Mouse (Mus musculus) A20 (cell line): ENCODE measurements around the gene Ankrd35.
"Not testable (repeated sequence)": the region's sequence is repeated elsewhere in the genome, so short reads cannot be mapped to it uniquely, and the experiment has no call there.

Experiments
- DNase-seq: peaks from one replicate; pipeline ENCODE4 v3.0.0-alpha.2; 2011; ENCODE audit warnings: low read depth, low spot score

Ankrd35 gene

DNA sequence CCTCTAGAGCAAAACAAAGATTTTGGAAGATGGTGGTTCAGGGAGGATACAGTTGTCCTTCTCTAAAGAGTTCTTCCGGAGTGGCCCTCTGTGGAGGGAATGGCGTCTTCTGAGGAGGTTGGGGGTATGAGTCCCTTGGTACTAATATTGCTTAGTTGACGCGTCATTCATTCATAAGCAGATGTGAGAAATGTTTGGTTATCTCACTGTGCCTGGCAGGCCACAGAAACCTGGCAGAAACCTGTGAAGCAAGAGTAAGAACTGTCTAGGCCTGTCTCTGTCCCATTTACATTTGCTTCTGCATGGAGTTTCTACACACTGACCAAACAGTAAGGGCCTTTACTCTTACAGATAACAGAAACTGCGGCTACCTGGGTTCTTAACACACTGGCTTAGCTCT is 1.6 kb downstream of the Ankrd35 start:
- no peak for DNase-seq

DNA sequence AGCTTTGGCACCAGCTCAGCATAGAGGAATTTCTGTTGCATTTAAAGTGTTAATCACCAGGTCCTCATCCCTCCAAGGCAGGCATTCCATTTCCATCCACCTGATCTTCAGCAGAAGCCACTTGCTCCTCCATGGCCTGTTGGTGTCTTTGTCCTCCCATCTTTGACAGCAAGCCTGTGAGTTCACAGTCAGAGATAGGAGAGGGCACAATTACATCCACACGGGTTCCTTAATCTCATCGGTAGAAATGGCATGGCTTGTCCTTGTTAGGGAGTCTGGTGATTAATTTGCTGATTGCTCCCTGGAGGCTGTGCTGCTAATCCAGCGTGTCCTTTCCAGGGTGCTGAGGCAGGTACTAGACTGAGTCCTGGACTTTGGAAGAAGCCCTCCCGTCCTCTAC is 3.6 kb downstream of the Ankrd35 start:
- no peak for DNase-seq

DNA sequence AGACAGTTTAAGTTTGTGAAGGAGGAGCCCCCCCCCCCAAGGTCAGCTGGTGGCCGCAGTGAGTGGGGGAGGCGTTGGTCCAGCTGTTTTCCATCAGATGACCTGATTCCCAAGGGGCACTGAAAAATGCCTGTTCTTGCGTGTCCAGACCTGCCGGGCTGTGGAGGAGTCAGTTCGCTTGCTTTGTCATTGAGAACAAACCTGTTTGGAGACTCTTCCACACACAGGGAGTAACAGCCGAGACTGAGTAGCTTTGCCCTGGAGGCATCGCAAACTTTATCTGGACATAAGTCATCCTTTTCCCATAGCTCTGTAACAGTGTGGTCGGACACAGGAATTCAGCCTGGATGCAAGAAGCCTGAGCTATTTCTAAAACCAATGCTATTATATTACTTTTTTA is 4.5 kb downstream of the Ankrd35 start:
- DNase-seq, result no peak

DNA sequence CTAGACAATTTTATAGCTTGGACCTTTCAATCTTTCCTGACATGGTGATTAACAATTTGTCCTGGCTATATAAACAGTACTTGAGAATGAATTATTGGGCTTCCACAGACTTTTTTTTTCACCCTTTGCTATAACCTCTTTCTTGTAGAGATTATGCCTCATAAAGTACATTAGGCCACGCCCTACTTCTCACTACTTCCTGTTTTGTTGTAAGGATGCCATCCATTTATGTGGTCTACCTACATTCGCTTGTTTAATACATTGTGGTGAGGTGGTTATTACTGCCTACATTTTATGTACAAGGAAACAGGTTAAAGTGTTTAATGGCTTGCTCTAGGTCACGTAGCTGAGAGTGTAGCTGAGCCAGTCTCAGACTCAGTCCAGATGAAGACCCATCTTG is 5.2 kb downstream of the Ankrd35 start:
- peak; percentile 33 for DNase-seq

DNA sequence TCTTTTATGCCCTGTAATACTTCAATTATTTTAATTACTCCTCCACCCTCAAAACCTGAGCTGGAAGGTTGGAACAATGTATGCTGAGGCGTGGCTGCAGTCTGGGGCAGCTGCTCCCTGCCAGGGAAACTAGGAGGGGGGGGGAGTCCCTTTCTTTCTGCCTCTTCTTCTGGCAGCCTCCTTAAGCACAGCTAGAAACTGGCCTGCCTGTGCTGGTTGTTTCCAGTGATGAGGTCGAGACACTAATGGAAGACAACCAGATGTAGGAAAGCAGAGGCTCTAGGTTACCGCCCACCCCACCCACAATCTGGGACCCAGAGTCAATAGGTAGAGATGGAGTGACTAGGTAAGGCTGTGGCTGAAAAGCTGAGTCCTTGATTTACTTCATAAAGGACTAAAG is 5.8 kb downstream of the Ankrd35 start:
- DNase-seq, result no peak

DNA sequence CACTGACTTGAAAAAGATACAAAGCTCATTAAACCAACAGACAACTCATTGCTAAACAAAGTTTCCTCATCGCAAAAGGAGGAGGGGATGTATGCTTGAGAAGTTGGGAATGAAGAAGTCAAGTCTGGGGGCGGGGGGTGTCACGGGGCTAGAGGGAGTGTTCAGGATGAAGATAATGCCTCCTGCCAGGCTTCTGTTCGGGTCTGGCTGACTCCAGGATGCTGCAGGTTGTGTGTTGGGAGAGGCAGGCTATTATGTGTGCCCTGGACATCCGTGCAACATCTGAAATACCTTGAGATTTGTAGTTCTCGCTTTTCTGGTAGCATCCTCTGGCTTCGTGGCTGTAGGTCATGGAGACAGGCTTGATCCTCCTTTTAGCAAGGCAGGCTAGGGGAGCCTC is 8.5 kb downstream of the Ankrd35 start:
- no peak for DNase-seq

DNA sequence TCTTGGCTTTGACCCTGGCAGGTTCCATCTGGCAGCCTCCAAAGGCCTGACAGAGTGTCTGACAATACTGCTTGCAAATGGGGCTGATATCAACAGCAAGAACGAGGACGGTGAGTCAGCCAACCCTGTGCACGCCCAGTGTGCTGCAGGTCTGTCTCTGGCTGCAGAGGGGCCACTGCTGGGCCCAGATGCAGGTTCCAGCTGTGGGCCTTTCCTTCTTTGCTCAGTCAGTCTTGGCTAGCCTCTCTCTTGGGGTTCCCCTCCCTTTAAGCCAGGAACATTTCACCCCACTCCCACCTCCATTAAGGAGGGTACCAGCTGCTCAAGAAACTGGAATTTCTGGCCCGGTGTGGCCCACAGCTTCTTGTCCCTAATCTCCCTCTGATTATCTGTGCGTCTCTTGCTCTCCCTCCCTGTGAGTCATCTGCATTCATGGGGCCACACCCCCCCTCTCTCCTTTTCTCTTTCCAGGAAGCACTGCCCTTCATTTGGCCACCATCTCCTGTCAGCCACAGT is 9.3 kb downstream of the Ankrd35 start:
- no peak for DNase-seq

DNA sequence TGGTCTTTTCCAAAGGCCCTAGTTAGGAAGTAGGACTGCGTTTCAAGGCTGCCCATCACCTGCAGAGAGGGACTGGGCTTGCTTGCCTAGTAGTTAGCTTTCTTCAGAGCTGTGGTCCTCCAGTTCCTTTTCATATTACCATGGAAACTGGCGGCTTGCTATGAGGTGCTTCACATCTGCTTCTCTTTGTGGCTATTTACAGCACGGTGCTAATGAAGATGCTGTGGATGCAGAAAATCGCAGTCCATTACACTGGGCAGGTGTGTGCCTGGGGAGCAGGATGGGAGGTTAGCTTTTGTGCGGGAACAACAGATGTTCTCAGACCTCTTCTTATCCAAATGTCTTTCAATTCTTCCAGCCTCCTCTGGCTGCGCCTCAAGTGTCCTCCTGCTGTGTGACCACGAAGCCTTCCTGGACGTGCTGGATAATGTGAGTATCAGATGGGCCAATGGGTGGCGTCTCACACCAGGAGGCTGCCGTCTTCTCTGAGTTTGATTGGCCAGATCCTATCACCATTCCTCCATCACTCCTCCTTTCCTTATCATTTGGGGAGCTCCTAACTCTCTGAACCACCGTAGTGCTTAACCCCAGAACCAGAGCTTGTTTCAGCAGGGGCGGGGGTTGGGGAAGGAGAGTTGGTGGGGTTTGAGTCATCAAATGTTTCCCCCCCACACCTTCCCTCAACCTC is 10.5 kb downstream of the Ankrd35 start:
- DNase-seq, result no peak

DNA sequence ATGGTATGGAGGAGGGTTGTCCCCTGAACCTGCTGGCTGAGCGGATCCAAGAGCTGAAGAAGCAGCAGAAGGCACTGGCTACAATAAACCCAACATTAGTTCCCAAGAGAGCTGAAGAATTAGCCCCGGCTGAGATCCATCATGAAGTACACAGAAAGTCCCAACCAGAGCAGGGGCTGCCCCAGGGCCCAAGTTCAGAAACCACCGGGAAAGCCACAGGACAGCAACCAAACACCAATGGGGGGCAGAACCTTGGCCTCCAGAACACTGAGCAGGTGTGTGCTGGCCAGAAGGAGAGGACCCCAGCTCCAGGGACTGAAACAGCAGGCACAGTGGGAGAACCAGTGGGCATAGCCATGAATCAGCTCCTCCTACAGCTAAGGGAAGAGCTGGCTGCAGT is 13.6 kb downstream of the Ankrd35 start:
- DNase-seq, result no peak

DNA sequence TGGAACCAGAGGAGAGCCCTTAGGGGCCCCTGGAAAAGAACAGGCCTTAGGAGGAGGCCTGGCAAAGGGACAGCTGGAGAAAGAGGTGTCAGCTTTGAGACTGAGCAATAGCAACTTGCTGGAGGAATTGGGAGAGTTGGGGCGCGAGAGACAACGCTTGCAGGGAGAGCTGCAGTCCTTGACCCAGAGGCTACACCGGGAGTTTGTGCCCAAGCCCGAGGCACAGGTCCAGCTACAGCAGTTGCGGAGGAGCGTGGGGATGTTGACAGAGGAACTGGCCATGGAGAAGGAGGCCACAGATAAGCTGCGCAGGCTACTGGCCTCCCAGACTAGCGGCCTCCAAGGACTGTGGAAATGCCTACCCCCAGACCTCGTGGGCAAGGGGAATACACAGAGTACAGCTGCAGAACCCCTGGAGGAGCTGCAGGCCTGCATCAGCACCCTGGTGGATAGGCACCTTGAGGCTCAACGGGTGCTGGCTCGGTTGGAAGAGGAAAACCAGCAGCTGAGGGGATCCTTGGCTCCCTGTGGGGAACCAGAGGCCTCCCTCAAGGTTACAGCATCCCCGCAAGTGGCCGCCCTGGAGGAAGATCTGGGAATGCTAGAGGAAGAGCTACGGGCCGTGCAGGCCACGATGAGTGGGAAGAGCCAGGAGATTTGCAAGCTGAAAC is 14.4 kb downstream of the Ankrd35 start:
- DNase-seq, result no peak

DNA sequence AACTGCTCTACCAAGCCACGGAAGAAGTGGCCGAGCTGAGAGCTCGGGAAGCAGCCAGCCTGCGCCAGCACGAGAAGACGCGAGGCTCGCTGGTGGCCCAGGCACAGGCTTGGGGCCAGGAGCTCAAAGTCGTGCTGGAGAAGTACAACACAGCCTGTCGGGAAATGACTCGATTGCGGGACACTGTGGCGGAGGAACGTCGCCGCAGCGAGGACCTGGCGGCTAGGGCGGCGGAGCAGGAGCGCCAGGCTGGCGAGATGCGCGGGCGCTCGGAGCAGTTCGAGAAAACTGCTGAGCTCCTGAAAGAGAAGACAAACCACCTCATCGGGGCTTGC is 14.9 kb downstream of the Ankrd35 start:
- no peak for DNase-seq

DNA sequence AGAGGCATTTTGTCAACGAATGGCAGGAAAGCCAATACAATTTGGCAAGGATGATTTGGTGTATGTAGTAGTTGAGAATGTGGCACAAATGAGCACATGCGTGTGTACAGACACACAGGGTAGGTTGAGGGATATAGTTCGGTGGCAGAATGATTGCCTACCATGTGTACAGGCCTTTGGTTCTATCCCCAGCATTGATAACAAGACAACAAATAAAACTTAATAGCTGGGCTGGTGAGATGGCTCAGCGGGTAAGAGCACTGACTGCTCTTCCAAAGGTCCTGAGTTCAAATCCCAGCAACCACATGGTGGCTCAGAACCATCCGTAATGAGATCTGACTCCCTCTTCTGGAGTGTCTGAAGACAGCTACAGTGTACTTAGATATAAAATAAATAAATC is 16.1 kb downstream of the Ankrd35 start:
- not testable (repeated sequence) for DNase-seq

DNA sequence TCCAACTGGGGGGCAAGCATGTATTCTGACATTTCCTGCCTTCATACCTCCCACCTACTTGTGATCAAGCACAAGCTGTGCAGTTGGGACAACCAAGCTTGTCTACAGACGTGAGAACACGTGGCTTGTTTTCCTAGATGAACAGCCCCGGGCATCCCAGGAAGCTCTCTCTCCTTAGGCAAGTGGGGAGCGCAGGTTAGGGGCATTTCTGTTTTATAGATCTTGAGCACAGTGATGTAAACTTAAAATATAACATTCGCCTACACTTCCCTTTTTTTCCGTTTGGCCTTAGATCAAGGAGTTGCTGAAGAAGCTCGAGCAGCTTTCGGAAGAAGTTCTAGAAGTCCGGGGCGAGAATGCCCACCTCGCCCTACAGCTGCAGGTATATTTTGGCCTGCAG is 18.9 kb downstream of the Ankrd35 start:
- peak; percentile 33 for DNase-seq

DNA sequence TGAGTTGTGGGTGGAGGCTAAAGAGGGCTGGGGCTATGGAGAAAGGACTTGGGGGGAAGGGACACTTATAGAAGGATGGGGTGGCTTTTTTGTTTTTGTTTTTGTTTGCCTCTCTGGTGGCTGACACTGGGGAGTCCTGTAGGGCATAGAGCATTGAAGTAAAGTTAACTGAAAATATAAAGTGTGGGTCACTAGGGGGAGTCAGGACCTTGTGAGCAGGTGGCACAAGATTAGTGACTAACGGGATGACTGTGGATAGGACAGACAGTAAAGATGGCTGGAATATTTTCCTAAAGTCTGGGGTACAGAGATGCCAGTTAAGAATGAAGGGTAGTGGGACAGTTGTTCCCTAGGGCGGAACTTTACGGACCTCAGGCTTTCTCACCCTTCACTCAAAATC is 20.4 kb downstream of the Ankrd35 start:
- no peak for DNase-seq

DNA sequence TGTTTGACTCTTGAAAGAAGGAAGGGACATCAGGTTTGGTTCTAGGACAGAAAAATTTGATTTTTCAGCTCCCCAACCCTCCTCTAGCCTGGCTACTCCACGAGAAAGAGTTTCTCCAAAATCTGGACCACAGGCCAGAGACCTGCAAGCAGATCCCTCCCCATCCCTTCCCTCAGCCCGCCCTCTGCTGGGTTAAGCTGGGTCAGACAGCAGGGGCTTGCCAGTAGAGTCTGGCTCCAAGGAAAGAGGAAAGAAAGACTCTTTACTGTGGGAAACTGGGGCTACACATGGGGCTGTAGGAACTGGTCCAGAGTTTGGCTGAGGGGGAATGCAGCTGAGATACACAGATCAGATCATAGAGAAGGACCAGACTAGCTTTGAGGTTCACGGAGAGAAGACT is 22.6 kb downstream of the Ankrd35 start:
- no peak for DNase-seq

DNA sequence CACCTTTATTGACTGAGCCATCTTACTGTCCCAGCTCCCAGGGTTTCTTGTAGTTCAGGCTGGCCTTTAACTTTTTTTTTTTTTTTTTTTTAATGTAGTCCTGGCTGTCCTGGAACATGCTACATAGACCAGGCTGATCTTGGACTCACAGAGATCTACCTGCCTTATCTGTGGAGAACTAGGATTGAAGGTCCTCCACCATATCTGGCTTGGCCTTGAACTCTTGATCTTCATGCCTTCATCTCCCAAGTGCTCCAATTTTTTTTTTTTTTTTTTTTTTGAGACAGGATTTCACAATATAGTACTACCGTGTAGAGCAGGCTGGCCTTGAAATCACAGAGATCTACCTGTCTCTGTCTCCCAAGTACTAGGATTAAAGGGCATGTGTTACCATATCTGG is 23.6 kb downstream of the Ankrd35 start:
- no peak for DNase-seq

DNA sequence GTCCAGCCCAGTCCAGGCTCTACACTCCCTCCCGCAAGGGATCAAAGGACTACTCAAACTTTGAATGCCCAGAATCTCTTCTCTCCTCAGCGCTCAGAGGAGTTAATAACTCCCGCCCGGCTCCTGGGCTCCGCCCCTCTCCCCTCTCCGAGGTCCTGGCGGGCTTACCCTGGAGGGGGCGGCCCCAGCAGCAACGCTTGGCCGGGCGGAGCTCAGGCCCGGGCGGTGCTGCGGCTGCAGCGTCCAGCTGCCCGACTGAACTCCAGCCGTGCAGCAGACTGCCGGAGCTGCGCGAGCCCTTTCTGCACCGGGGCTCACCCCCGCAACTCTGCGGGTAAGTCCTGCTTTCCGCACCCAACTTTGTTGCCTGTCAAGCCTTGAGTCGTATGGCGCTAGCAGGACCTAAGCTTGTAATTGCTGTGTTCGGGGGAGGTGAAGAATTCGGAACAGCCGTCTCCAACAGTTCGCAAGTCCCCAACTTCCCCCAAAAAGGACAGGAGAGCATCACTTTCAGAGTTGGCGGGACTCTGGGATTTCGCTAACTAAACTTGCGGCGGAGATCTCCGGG is 26.4 kb downstream of the Ankrd35 start, which contains the start of gene Pias3:
Gene Pias3 (plus strand): TSS at position 187 of the 568 bp plus-strand sequence.
- DNase-seq, result peak; percentile 89

DNA sequence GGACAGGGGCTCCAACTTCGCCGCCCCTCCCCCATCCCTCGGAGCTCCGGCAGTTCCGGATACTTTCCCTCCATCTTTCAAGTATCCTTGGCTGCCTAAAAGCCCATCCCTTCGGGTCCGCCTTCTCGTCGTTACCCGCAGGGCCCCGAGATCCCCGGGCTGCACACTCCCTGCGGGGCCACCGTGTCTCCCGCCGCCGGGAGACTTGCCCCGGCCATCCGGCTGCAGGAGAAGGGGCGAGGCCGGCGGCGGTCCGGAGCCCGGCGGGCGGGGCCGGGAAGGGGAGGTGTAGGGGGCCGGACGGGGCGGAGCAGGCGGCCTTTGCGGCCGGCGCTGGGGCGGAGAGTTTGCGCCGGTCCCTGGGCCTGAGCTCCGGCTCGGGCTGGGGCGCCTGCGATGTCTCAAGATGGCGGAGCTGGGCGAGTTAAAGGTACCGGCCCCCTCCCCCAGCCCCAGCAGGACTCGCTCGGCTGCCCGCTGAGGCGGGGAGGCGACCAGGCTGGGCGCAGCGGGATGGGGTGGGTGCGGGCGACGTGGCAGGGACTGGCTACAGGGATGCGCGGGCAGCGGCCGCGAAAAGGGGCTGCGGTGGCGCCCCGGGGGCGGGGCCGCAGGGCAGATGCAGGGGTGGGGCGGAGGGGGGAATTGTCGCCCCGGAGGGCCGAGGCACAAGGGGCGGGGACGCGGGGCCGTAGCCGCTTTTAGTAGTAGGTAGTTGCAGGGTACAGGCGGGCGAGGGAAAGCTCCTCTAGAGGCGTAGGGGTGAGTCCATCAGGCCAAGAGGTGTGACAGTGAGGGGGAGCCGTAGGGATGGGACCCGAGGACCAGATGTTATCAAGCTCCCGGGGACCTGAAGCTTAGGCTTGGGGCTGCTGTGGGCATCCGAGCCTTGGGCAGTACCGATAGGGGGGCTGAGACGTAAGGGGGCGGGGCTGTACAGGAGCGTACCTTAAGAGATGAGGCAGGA is 27.1 kb downstream of the Ankrd35 start:
- peak; percentile 96 for DNase-seq

DNA sequence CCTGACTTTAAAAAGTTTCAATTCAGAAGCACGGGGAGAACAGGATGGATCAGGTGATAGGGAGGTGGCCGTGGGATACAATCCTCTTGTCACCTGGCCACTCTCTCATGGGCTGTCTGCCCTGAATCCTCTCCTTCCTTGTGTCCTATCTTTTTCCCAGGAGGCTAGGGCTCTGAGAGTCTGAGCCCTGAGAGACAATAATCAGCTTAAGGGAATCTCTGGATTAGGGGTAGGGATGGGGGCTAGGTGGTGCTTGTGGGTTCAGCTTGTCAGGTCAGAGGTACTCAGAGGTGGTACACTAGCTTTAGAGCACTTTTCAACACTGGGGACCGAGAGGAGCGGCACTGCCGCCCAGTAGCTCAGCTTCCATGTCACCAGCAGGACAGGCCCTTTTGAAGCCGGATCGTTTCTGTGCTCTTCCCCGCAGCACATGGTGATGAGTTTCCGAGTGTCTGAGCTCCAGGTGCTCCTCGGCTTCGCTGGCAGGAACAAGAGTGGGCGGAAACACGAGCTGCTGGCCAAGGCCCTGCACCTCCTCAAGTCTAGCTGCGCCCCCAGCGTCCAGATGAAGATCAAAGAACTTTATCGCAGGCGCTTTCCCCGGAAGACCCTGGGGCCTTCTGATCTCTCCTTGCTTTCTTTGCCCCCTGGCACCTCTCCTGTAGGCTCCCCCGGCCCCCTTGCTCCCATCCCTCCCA is 29.2 kb downstream of the Ankrd35 start:
- no peak for DNase-seq

DNA sequence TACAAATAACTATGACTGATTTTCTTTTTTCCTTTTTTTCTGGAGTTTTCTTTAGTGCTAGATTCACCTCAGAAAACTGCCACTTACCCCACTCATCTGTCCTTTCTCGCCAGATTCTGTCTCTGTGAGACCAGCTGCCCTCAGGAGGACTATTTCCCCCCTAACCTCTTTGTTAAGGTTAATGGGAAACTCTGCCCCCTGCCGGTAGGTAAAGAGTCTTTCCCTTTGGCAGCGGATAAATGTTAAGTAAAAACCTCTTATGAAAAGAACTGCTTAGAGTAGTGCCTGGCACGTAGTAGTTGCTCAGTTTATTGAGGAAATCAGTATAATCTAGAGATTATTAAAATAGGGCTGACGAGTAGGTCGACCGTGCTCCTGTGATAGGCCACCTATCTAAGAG is 30.4 kb downstream of the Ankrd35 start:
- peak; percentile 71 for DNase-seq

DNA sequence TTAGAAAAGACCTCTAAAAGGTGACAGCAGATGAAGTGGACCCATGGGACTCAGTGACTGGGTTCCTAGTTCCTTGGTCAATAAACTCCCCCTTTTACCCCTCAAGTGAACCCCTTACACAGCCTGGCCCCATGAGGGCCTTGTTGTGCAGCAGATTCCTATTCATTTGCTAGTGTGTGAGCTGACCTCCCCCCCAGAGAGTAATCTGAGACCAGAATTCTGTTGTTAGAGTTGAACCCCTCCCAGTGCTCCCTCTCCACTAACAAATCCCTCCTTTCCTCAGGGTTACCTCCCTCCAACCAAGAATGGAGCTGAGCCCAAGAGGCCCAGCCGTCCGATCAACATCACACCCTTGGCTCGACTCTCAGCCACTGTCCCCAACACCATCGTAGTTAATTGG is 31.1 kb downstream of the Ankrd35 start:
- DNase-seq, result no peak
